Mouse (Mus musculus) neural tube, embryonic 11.5 days (tissue): ENCODE measurements around the gene Ncor2. TPM values are rescaled to one million over a fixed set of nuclear protein-coding genes. Genes with fewer than 3 reads are reported as not detected.

Experiments
- ATAC-seq: fragments of 200-750 bp; cut with Nextera tagmentation; 2 replicates; pipeline ENCODE4 v1.8.0; 2017; ENCODE audit warnings: moderate number of reproducible peaks, mild to moderate bottlenecking, moderate TSS enrichment, moderate library complexity; ENCODE audit not compliant: insufficient read depth, low FRiP score, low TSS enrichment
- DNase-seq: peaks from one replicate; pipeline ENCODE4 v3.0.0-alpha.2; 2015; ENCODE audit warnings: low spot score
- H3K27ac ChIP-seq: fragments of 300-500 bp; sonication (generic); 2 replicates; pipeline ENCODE4 v1.5.1; 2014; ENCODE audit warnings: low read depth, mild to moderate bottlenecking, low read length
- H3K27me3 ChIP-seq: fragments of 300-500 bp; sonication (generic); 2 replicates; pipeline ENCODE4 v1.6.1; 2014; ENCODE audit warnings: mild to moderate bottlenecking, low read length, mixed read lengths; ENCODE audit not compliant: control insufficient read depth, insufficient read depth
- H3K36me3 ChIP-seq: fragments of 300-500 bp; sonication (generic); 2 replicates; pipeline ENCODE4 v1.6.1; 2014; ENCODE audit warnings: mild to moderate bottlenecking, low read length, moderate library complexity, mixed read lengths; ENCODE audit not compliant: control insufficient read depth, insufficient read depth
- H3K4me1 ChIP-seq: fragments of 300-500 bp; sonication (generic); 2 replicates; pipeline ENCODE4 v1.6.1; 2014; ENCODE audit warnings: low read length, mixed read lengths; ENCODE audit not compliant: control insufficient read depth, insufficient read depth
- H3K4me2 ChIP-seq: fragments of 300-500 bp; sonication (generic); 2 replicates; pipeline ENCODE4 v1.6.1; 2014; ENCODE audit warnings: low read depth, mild to moderate bottlenecking, moderate library complexity
- H3K4me3 ChIP-seq: fragments of 300-500 bp; sonication (generic); 2 replicates; pipeline ENCODE4 v1.5.1; 2014; ENCODE audit warnings: low read depth, low read length
- H3K9ac ChIP-seq: fragments of 300-500 bp; sonication (generic); 2 replicates; pipeline ENCODE4 v1.6.1; 2014; ENCODE audit warnings: mild to moderate bottlenecking, low read length
- H3K9me3 ChIP-seq: fragments of 300-500 bp; sonication (generic); 2 replicates; pipeline ENCODE4 v1.6.1; 2016; ENCODE audit warnings: low read length; ENCODE audit not compliant: control insufficient read depth
- WGBS: fragments of 180-500 bp; shearing (Covaris S2); extraction: QIAGEN DNeasy Blood & Tissue Kit; methylation state at CpG from one replicate; pipeline ENCODE4 v1.1.7; 2014; 5-methylcytosine and 5-hydroxymethylcytosine counted together
- polyA plus RNA-seq: library from polyadenylated mRNA; unstranded; fragments of >200 nt; fragmentation: Nextera tagmentation; extraction: Ambion mirVana; gene quantifications from 2 replicates; pipeline ENCODE4 v1.2.1, GENCODE M21; 2014

The Ncor2 gene
- polyA plus RNA-seq, 1 experiment from 2014 or later, result 24.3 TPM

- Histone ChIP-seq H3K27ac (no peak overlapping the region), H3K9ac (peak overlapping the region; percentile 92), H3K4me1 (peaks cover 59% of the 10 kb centered on the region), H3K36me3 (no peaks in the 10 kb centered on the region), H3K27me3 (no peaks in the 10 kb centered on the region), H3K9me3 (no peaks in the 10 kb centered on the region), H3K4me2 (peak overlapping the region; percentile 75), H3K4me3 (peak overlapping the region; percentile 93)
- no peak for ATAC-seq
- 34% methylated on average over 5 of the region's 5 CpGs for whole genome bisulfite sequencing
- DNase-seq, result no peak
These were observed 2.7 kb downstream of the Ncor2 start for GRCm38 (mm10) chr5:125176370-125176766.

GRCm38 (mm10) chr5:125175673-125176369, 3.2 kb downstream of the Ncor2 start:
- peaks cover 60% of the 10 kb centered on the region for H3K4me1 ChIP-seq
- no peaks in the 10 kb centered on the region for H3K36me3 ChIP-seq
- ATAC-seq (no peak), DNase-seq (no peak)
- H3K27me3 ChIP-seq, result no peaks in the 10 kb centered on the region
- no peak overlapping the region for H3K9ac ChIP-seq
- H3K9me3 ChIP-seq, result no peaks in the 10 kb centered on the region
- no peak overlapping the region for H3K27ac ChIP-seq
- peak overlapping the region; percentile 75 for H3K4me2 ChIP-seq
- H3K4me3 ChIP-seq, result no peak overlapping the region
- 72% methylated on average over 8 of the region's 9 CpGs for WGBS

- ATAC-seq (no peak), DNase-seq (no peak)
- H3K9me3 ChIP-seq, result no peaks in the 10 kb centered on the region
- peaks cover 64% of the 10 kb centered on the region for H3K4me1 ChIP-seq
- WGBS, result 57% methylated on average over 13 of the region's 13 CpGs
- H3K4me2 ChIP-seq, result no peak overlapping the region
- no peaks in the 10 kb centered on the region for H3K36me3 ChIP-seq
- no peak overlapping the region for H3K4me3 ChIP-seq
- H3K27ac ChIP-seq, result no peak overlapping the region
- no peaks in the 10 kb centered on the region for H3K27me3 ChIP-seq
- no peak overlapping the region for H3K9ac ChIP-seq
These were observed 4.0 kb downstream of the Ncor2 start for GRCm38 (mm10) chr5:125174726-125175672.

- no peak overlapping the region for H3K9ac ChIP-seq
- DNase-seq, result no peak
- no peak overlapping the region for H3K4me2 ChIP-seq
- H3K9me3 ChIP-seq, result no peaks in the 10 kb centered on the region
- H3K4me3 ChIP-seq, result no peak overlapping the region
- H3K27ac ChIP-seq, result peak overlapping the region; percentile 40; the same call in 1 of the 2 replicates
- no peak for ATAC-seq
- H3K4me1 ChIP-seq, result peaks cover 63% of the 10 kb centered on the region
- no peaks in the 10 kb centered on the region for H3K27me3 ChIP-seq
- H3K36me3 ChIP-seq, result no peaks in the 10 kb centered on the region
- 65% methylated on average over 1 of the region's 1 CpGs for WGBS
These were observed 5.2 kb downstream of the Ncor2 start for GRCm38 (mm10) chr5:125173868-125174267.

- H3K4me2 ChIP-seq, result no peak overlapping the region; the same call in 1 of the 2 replicates
- no peaks in the 10 kb centered on the region for H3K27me3 ChIP-seq
- ATAC-seq, result no peak
- WGBS, result 50% methylated on average over 12 of the region's 12 CpGs
- H3K27ac ChIP-seq, result peak overlapping the region; percentile 47; the same call in 1 of the 2 replicates
- H3K36me3 ChIP-seq, result no peaks in the 10 kb centered on the region
- H3K4me1 ChIP-seq, result peaks cover 63% of the 10 kb centered on the region
- no peak overlapping the region for H3K4me3 ChIP-seq
- no peak for DNase-seq
- no peak overlapping the region for H3K9ac ChIP-seq
- no peaks in the 10 kb centered on the region for H3K9me3 ChIP-seq
These were observed 6.0 kb downstream of the Ncor2 start for GRCm38 (mm10) chr5:125172831-125173615.

- H3K27ac ChIP-seq, result no peak overlapping the region
- DNase-seq (no peak), ATAC-seq (no peak)
- no peaks in the 10 kb centered on the region for H3K27me3 ChIP-seq
- H3K4me2 ChIP-seq, result no peak overlapping the region
- no peaks in the 10 kb centered on the region for H3K36me3 ChIP-seq
- H3K4me3 ChIP-seq, result no peak overlapping the region
- WGBS, result 50% methylated on average over 6 of the region's 6 CpGs
- no peaks in the 10 kb centered on the region for H3K9me3 ChIP-seq
- peaks cover 51% of the 10 kb centered on the region for H3K4me1 ChIP-seq
- H3K9ac ChIP-seq, result no peak overlapping the region
These were observed 7.8 kb downstream of the Ncor2 start for GRCm38 (mm10) chr5:125171259-125171658.

- no peaks in the 10 kb centered on the region for H3K36me3 ChIP-seq
- ATAC-seq (no peak), DNase-seq (no peak)
- WGBS, result 78% methylated on average over 11 of the region's 11 CpGs
- H3K4me2 ChIP-seq, result no peak overlapping the region
- no peak overlapping the region for H3K4me3 ChIP-seq
- H3K9ac ChIP-seq, result no peak overlapping the region
- no peaks in the 10 kb centered on the region for H3K9me3 ChIP-seq
- peaks cover 51% of the 10 kb centered on the region for H3K4me1 ChIP-seq
- H3K27ac ChIP-seq, result no peak overlapping the region
- H3K27me3 ChIP-seq, result no peaks in the 10 kb centered on the region
These were observed 8.7 kb downstream of the Ncor2 start for GRCm38 (mm10) chr5:125170107-125170842.

- H3K27me3 ChIP-seq, result no peaks in the 10 kb centered on the region
- no peaks in the 10 kb centered on the region for H3K36me3 ChIP-seq
- H3K4me2 ChIP-seq, result no peak overlapping the region
- DNase-seq, result no peak
- WGBS, result 89% methylated on average over 7 of the region's 7 CpGs
- no peak overlapping the region for H3K27ac ChIP-seq
- no peak overlapping the region for H3K9ac ChIP-seq
- H3K9me3 ChIP-seq, result no peaks in the 10 kb centered on the region
- no peak overlapping the region for H3K4me3 ChIP-seq
- peaks cover 59% of the 10 kb centered on the region for H3K4me1 ChIP-seq
- no peak for ATAC-seq
These were observed 10.9 kb downstream of the Ncor2 start for GRCm38 (mm10) chr5:125168101-125168500.
